Mouse (Mus musculus) forebrain, embryonic 10.5 days (tissue): ENCODE data around the gene Psmb8. TPM values are rescaled to one million over a fixed set of nuclear protein-coding genes. Genes with fewer than 3 reads are reported as not detected.
"Not testable (repeated sequence)": the region's sequence is repeated elsewhere in the genome, so short reads cannot be mapped to it uniquely, and the experiment has no call there.

ENCODE experiments used
- DNase-seq: peaks from one replicate; pipeline ENCODE4 v3.0.0-alpha.2; 2017; ENCODE audit warnings: low spot score; ENCODE audit errors: extremely low spot score
- H3K27ac ChIP-seq: fragments of 300-500 bp; sonication (generic); 2 replicates; pipeline ENCODE4 v1.5.1; 2016; ENCODE audit warnings: mild to moderate bottlenecking
- H3K27me3 ChIP-seq: fragments of 300-500 bp; sonication (generic); 2 replicates; pipeline ENCODE4 v1.6.1; 2016; ENCODE audit warnings: mild to moderate bottlenecking; ENCODE audit not compliant: poor library complexity, severe bottlenecking
- H3K36me3 ChIP-seq: fragments of 300-500 bp; sonication (generic); replicated peaks from 2 replicates; pipeline ENCODE4 v1.6.1; 2016; ENCODE audit warnings: mild to moderate bottlenecking, moderate library complexity
- H3K4me1 ChIP-seq: fragments of 300-500 bp; sonication (generic); 2 replicates; pipeline ENCODE4 v1.6.1; 2016
- H3K4me3 ChIP-seq: fragments of 300-500 bp; sonication (generic); 2 replicates; pipeline ENCODE4 v1.5.1; 2016; ENCODE audit warnings: mild to moderate bottlenecking, moderate library complexity
- H3K9me3 ChIP-seq: fragments of 300-500 bp; sonication (generic); 2 replicates; pipeline ENCODE4 v1.6.1; 2016; ENCODE audit warnings: mild to moderate bottlenecking, moderate library complexity
- WGBS: fragments of 180-500 bp; shearing (Covaris S2); methylation state at CpG from one replicate; pipeline ENCODE4 v1.1.7; 2016; 5-methylcytosine and 5-hydroxymethylcytosine counted together
- polyA plus RNA-seq: library from polyadenylated mRNA; unstranded; fragments of >200 nt; fragmentation: Nextera tagmentation; extraction: Ambion mirVana; gene quantifications from 2 replicates; pipeline ENCODE4 v1.2.1, GENCODE M21; 2016

The Psmb8 gene
- polyA plus RNA-seq, 1 experiment from 2014 or later: 1.2 TPM

DNA sequence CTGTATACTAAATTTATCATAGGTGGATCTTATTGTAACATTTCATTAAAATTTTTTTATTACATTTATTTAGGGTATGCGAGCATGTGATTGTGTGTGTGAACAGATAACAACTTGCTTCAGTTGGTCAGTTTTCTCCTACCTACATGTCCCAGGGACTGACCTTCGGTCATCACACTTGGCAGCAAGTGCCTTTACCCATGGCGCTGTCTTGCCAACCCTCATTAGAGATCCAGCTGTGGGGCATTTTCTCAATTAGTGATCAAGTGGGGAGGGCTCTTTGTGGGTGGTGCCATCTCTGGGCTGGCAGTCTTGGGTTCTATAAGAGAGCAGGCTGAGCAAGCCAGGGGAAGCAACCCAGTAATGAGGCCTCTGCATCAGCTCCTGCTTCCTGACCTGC, 27.3 kb downstream of the Psmb8 start:
- Histone ChIP-seq H3K27me3 (no peaks in the 10 kb centered on the region), H3K4me1 (no peaks in the 10 kb centered on the region), H3K9me3 (peaks cover 14% of the 10 kb centered on the region), H3K4me3 (no peak overlapping the region), H3K27ac (no peak overlapping the region), H3K36me3 (no peaks in the 10 kb centered on the region)
- DNase-seq: no peak
- WGBS: 93% methylated on average over 3 of the region's 3 CpGs

DNA sequence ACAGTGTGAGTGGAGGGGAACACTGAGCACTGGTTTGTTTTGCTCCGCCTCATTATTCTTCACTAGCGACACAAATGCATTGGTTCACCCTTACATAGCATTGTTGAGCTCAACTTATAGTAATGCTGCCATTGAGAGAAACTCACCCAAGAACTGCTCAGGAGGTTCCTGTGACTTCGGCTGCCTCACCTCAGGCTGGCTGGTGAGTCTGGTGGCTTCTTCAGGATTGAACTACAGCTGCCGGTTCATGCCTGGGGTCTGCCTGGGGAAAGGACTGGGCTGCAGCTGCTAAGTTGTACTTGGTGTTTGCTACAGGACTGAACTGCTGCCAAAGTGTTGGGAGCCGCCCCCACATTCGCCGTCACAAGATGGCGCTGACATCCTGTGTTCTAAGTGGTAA, 27.9 kb downstream of the Psmb8 start:
- Histone ChIP-seq H3K27ac (no peak overlapping the region), H3K9me3 (peaks cover 14% of the 10 kb centered on the region), H3K4me3 (no peak overlapping the region), H3K36me3 (no peaks in the 10 kb centered on the region), H3K4me1 (no peaks in the 10 kb centered on the region), H3K27me3 (no peaks in the 10 kb centered on the region)
- no peak for DNase-seq
- WGBS: 97% methylated on average over 8 of the region's 8 CpGs

DNA sequence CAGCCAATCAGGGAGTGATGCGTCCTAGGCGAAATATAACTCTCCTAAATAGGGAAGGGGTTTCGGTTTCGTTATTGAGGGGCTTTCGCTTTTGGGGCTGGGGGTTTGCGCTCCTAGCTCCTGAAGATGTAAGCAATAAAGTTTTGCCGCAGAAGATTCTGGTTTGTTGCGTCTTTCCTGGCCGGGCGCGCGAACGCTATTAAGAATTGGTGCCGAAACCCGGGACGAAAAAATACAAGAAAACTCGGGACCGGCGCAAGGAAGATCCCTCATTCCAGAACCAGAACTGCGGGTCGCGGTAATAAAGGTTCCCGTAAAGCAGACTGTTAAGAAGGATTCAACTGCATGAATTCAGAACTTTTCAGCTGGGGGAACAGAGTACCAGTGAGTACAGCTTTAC, 28.4 kb downstream of the Psmb8 start:
- WGBS: 96% methylated on average over 17 of the region's 23 CpGs
- not testable (repeated sequence) for DNase-seq, H3K27ac ChIP-seq, H3K4me3 ChIP-seq, H3K4me1 ChIP-seq, H3K27me3 ChIP-seq, H3K36me3 ChIP-seq
- peaks cover 14% of the 10 kb centered on the region for H3K9me3 ChIP-seq

DNA sequence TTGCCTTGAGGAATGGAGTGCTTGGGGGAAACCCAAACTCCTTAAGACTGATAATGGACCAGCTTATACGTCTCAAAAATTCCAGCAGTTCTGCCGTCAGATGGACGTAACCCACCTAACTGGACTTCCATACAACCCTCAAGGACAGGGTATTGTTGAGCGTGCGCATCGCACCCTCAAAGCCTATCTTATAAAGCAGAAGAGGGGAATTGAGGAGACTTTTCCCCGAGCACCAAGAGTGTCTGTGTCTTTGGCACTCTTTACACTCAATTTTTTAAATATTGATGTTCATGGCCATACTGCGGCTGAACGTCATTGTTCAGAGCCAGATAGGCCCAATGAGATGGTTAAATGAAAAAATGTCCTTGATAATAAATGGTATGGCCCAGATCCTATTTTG, 33.5 kb downstream of the Psmb8 start:
- H3K4me1 ChIP-seq, H3K9me3 ChIP-seq: not testable (repeated sequence)
- 94% methylated on average over 9 of the region's 9 CpGs for WGBS

DNA sequence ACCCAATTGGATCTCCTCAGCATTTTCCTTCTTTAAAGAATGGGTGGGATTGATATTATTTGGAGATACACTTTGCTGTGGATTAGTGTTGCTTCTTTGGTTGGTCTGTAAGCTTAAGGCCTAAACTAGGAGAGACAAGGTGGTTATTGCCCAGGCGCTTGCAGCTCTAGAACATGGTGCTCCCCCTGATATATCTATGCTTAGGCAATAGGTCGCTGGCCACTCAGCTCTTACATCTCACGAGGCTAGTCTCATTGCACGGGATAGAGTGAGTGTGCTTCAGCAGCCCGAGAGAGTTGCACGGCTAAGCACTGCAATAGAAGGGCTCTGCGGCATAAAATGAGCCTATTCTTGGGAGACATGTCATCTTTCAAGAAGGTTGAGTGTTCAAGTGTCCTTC, 34.5 kb downstream of the Psmb8 start:
- H3K36me3 ChIP-seq, H3K9me3 ChIP-seq, DNase-seq, H3K27ac ChIP-seq, H3K27me3 ChIP-seq, H3K4me3 ChIP-seq, H3K4me1 ChIP-seq: not testable (repeated sequence)
- 84% methylated on average over 6 of the region's 7 CpGs for WGBS

More for the DNA sequence above, 33.5 kb downstream of the Psmb8 start:
- not testable (repeated sequence) for H3K27ac ChIP-seq, H3K36me3 ChIP-seq, H3K27me3 ChIP-seq, DNase-seq, H3K4me3 ChIP-seq

DNA sequence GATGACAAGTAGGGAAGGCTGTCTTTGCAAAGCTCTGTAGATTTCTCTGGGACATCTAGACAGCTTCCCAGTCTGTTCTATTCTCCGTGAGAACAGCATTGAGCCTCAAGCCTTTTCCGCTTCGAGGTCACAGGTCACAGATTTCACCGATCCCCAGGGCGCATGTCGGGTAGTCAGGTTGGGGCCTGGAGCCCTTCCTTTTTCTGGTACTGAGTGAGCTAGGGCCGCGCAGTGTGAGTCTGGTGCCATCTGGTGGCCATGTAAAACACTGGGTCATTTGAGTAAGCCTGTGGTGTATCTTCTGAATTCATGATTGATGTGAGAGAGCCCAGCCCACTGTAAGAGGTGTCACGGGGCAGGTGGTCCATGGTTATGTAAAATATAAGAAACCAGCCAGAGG, 37.4 kb downstream of the Psmb8 start:
- no peak overlapping the region for H3K4me3 ChIP-seq
- no peaks in the 10 kb centered on the region for H3K36me3 ChIP-seq
- WGBS: 59% methylated on average over 9 of the region's 9 CpGs
- H3K27ac ChIP-seq: no peak overlapping the region
- no peaks in the 10 kb centered on the region for H3K4me1 ChIP-seq
- H3K27me3 ChIP-seq: no peaks in the 10 kb centered on the region
- H3K9me3 ChIP-seq: peaks cover 5% of the 10 kb centered on the region; the same call in 1 of the 2 replicates
- DNase-seq: peak; percentile 60

DNA sequence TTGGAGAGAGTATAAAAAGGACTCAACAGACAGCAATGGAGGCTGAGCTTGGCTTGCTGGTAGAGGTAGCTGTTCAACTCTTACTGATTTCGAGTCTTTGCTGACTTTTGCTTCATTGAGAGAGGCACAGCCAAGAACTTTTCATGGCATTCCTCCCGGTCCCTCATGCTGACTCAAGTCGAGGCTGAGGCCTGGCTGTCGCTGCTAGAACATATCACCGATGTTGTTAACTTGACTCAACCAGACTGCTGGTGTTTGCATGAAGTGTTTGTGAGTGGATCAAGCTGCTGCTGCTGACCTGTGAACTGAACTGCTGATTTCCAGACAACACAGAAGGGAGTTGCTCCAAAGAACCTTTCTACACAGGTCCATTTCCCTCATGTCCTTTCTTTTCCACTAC, 39.2 kb downstream of the Psmb8 start:
- no peaks in the 10 kb centered on the region for H3K4me1 ChIP-seq
- H3K27ac ChIP-seq: no peak overlapping the region
- no peaks in the 10 kb centered on the region for H3K36me3 ChIP-seq
- H3K4me3 ChIP-seq: no peak overlapping the region
- H3K27me3 ChIP-seq: no peaks in the 10 kb centered on the region
- no peak for DNase-seq
- WGBS: 85% methylated on average over 5 of the region's 5 CpGs
- peaks cover 5% of the 10 kb centered on the region; the same call in 1 of the 2 replicates for H3K9me3 ChIP-seq

DNA sequence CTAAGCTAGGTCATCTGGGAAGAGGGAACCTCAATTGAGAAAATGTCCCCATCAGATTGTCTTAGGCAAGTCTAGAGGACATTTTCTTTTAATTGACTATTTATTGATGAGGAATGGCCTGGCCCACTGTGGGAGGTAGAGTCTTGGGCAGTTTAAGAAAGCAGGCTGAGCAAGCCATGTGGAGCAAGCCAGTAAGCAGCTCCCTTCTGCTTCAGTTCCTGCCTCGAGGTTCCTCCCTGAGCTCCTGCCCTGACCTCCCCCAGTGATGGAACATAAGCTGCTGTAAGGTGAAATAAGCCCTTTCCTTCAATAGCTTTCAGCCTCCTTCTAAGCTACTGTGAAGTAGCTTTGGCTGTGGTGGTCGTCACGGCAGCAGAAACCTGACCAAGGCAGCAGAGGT, 40.2 kb downstream of the Psmb8 start:
- Histone ChIP-seq H3K4me1 (no peaks in the 10 kb centered on the region), H3K27me3 (no peaks in the 10 kb centered on the region), H3K36me3 (no peaks in the 10 kb centered on the region), H3K27ac (no peak overlapping the region), H3K4me3 (no peak overlapping the region), H3K9me3 (peaks cover 5% of the 10 kb centered on the region; the same call in 1 of the 2 replicates)
- DNase-seq: no peak
- WGBS: 67% methylated on average over 3 of the region's 3 CpGs

DNA sequence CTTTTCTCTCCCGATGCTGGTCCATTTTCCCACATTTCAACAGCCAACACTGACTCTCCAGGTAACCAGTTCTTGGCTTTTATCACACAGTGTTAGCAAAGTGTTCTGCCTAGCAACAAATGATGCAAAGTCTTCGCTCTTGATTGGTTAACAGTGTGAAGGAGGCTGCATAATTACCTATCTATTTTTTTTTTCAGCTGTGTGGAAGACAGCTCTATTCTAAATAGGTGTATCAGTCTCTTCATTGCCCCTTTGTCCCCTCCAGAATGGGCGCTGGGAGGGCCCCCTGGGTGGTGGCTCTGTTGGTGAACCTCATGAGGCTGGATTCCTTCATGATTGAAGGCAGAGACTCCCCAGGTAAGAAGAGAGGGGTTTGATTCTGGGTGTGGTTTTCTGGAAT, 41.2 kb downstream of the Psmb8 start, which contains the start of gene H2-Ob:
Gene H2-Ob, plus strand, starts transcription at position 198 of the 400 bp plus-strand sequence.
- H3K27me3 ChIP-seq: no peaks in the 10 kb centered on the region
- 73% methylated on average over 3 of the region's 3 CpGs for WGBS
- H3K27ac ChIP-seq: no peak within 1 kb of the TSS
- H3K4me3 ChIP-seq: no peak within 1 kb of the TSS
- no peaks in the 10 kb centered on the region for H3K4me1 ChIP-seq
- no peak for DNase-seq
- H3K36me3 ChIP-seq: no peaks in the 10 kb centered on the region
- H3K9me3 ChIP-seq: no peaks in the 10 kb centered on the region

DNA sequence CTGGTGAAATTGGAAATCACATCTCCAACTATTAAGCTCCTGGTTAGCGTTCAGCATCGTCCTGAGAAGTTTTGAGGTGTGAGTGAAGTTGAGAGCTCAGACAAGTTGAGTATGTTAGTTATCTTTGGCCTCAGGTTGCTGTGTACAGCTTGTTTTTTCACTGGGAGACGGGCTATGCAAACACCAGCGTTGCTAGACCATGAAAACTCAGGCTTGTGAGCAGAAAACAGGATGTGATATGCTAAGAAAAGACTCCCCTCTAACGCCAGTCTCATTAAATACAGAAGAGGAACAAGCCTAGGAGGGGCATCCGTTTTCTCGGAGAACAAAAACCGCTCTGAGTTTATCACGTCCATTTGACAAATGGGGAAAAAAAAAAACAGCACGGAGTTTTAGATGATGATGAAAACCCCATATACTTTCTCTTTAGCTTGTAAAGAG, 42.1 kb downstream of the Psmb8 start:
- Histone ChIP-seq H3K36me3 (no peaks in the 10 kb centered on the region), H3K27ac (no peak overlapping the region), H3K9me3 (no peaks in the 10 kb centered on the region), H3K27me3 (no peaks in the 10 kb centered on the region), H3K4me1 (no peaks in the 10 kb centered on the region), H3K4me3 (no peak overlapping the region)
- WGBS: 80% methylated on average over 10 of the region's 10 CpGs
- DNase-seq: no peak

DNA sequence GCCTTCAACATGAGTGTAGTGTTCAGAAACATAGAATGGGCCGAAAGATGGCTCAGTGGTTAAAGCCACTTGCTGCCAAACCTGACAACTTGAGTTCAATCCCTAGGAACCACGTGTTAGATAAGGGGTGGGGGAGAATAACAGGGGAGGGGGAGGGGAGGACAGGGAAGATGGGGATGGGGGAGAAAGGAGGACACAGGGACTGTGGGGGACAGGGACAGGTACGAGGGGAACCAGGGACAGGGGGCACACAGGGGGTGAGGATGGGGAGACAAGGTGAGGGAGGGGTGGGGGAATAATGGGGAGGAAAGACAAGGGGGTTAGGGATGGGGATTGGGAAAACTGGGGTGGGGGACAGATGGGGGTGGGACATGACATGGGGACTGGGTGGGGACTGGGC, 42.8 kb downstream of the Psmb8 start:
- H3K36me3 ChIP-seq: no peaks in the 10 kb centered on the region
- no peaks in the 10 kb centered on the region for H3K27me3 ChIP-seq
- H3K4me3 ChIP-seq: no peak overlapping the region
- H3K4me1 ChIP-seq: no peaks in the 10 kb centered on the region
- H3K27ac ChIP-seq: no peak overlapping the region
- no peak for DNase-seq
- H3K9me3 ChIP-seq: no peaks in the 10 kb centered on the region
- 70% methylated on average over 3 of the region's 3 CpGs for WGBS

DNA sequence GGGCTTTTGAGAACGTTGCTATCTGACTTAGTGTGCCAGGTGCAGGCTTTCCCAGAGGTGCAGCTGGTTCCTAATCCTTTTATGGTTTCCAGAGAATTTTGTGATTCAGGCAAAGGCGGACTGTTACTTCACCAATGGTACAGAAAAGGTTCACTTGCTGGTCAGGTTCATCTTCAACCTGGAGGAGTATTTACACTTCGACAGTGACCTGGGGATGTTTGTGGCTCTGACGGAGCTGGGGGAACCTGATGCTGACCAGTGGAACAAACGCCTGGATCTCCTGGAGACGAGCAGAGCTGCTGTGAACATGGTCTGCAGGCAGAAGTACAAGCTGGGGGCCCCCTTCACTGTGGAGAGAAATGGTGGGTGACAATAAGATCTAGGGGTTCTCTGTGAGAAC, 43.4 kb downstream of the Psmb8 start:
- 87% methylated on average over 6 of the region's 6 CpGs for WGBS
- DNase-seq: no peak
- no peaks in the 10 kb centered on the region for H3K9me3 ChIP-seq
- no peak overlapping the region for H3K27ac ChIP-seq
- H3K4me1 ChIP-seq: no peaks in the 10 kb centered on the region
- H3K36me3 ChIP-seq: no peaks in the 10 kb centered on the region
- no peak overlapping the region for H3K4me3 ChIP-seq
- H3K27me3 ChIP-seq: no peaks in the 10 kb centered on the region

DNA sequence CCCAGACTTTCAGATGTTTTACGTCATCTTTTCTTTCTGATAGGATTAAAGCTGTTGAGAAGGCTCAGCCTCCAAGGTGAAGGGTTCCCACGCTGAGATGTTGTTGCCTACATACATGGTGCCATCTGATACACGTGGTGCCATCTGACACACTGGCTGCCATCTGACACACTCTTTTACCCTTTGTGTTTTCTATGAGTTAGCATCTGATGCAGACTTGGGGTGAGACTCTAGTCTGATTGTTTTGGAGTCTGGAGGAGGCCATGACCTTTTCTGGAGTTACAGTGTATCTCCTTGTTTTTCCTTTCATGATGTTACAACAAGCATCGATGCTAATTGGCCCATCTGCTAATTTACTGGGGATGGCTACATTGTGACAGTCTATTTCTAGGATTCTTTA, 47.1 kb downstream of the Psmb8 start:
- H3K27ac ChIP-seq: no peak overlapping the region
- 79% methylated on average over 4 of the region's 4 CpGs for WGBS
- H3K36me3 ChIP-seq: no peaks in the 10 kb centered on the region
- H3K27me3 ChIP-seq: no peaks in the 10 kb centered on the region
- H3K4me1 ChIP-seq: 0 out of 2 replicates have a peak, but pooled peaks cover 4% of the 10 kb centered on the region
- no peak overlapping the region for H3K4me3 ChIP-seq
- DNase-seq: no peak
- H3K9me3 ChIP-seq: no peaks in the 10 kb centered on the region

DNA sequence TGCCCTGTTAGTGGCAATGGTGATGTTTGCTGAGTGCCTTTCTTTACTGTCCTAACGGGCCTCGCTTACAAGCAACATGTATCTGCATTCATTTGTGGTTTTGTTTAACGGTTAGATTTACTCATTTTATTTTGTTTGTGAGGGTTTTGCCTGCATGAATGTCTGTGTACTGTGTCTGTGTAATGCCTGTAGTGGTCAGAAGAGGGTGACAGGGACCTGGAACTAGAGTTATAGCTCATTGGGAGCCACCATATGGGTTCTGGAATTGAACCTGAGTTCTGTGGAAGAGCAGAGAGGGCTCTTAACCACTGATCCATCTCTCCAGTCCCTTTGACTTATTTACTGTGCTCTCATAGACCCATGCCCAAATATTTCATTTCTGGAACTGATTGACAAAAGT, 49.5 kb downstream of the Psmb8 start:
- 81% methylated on average over 3 of the region's 3 CpGs for WGBS
- H3K27ac ChIP-seq: no peak overlapping the region
- no peaks in the 10 kb centered on the region for H3K36me3 ChIP-seq
- H3K4me3 ChIP-seq: no peak overlapping the region
- no peak for DNase-seq
- no peaks in the 10 kb centered on the region for H3K27me3 ChIP-seq
- no peaks in the 10 kb centered on the region for H3K9me3 ChIP-seq
- H3K4me1 ChIP-seq: 0 out of 2 replicates have a peak, but pooled peaks cover 4% of the 10 kb centered on the region
